Mouse (Mus musculus) megakaryocyte-erythroid progenitor cell, adult 5-6 weeks (primary cell): ENCODE measurements around the gene Gm28043. TPM values are rescaled to one million over a fixed set of nuclear protein-coding genes. Genes with fewer than 3 reads are reported as not detected.

Experiments
- ATAC-seq: replicated peaks from 2 replicates; pipeline ENCODE4 v1.8.0; 2016; ENCODE audit warnings: mild to moderate bottlenecking, inconsistent platforms; ENCODE audit not compliant: severe bottlenecking, poor library complexity, low FRiP score, low TSS enrichment
- total RNA-seq, 2 experiments: library from RNA; stranded (forward) in 1 of 2; stranded (reverse) in 1 of 2; fragments of 200-1000, 215-1000 nt in 1 of 2; fragments of >200 nt in 1 of 2; fragmentation: Nextera tagmentation in 1 of 2; gene quantifications; 2 replicates each; pipeline ENCODE4 v1.2.3; 2014 to 2017

The Gm28043 gene
- total RNA-seq, 2 experiments from 2014 or later, result 4.0 to 5.9 TPM

- ATAC-seq, result no peak
These were observed 940 bp downstream of the Gm28043 start for GRCm38 (mm10) chr17:29615616-29616015.

GRCm38 (mm10) chr17:29619231-29619630 lies 4.6 kb downstream of the Gm28043 start:
- no peak for ATAC-seq

- no peak for ATAC-seq
These were observed 8.8 kb downstream of the Gm28043 start for GRCm38 (mm10) chr17:29623488-29623887.

GRCm38 (mm10) chr17:29627285-29627684 lies 12.6 kb downstream of the Gm28043 start:
- no peak for ATAC-seq

GRCm38 (mm10) chr17:29628946-29629345 lies 14.3 kb downstream of the Gm28043 start:
- 0 out of 2 replicates have a peak, but pooled peaks have one; percentile 29 for ATAC-seq

- ATAC-seq, result 0 out of 2 replicates have a peak, but pooled peaks have one; percentile 30
These were observed 14.9 kb downstream of the Gm28043 start for GRCm38 (mm10) chr17:29629620-29630019.

GRCm38 (mm10) chr17:29632312-29632711 lies 17.6 kb downstream of the Gm28043 start:
- no peak for ATAC-seq

GRCm38 (mm10) chr17:29635492-29635891 lies 20.8 kb downstream of the Gm28043 start:
- ATAC-seq, result no peak

GRCm38 (mm10) chr17:29636118-29636517 lies 21.4 kb downstream of the Gm28043 start:
- peak; percentile 59 for ATAC-seq

- ATAC-seq, result peak; percentile 50; the same call in 1 of the 2 replicates
These were observed 22.7 kb downstream of the Gm28043 start for GRCm38 (mm10) chr17:29637377-29637776.

- peak; percentile 88 for ATAC-seq
These were observed 23.2 kb downstream of the Gm28043 start for GRCm38 (mm10) chr17:29637895-29638294.

GRCm38 (mm10) chr17:29640971-29641370 lies 26.3 kb downstream of the Gm28043 start:
- ATAC-seq, result no peak

GRCm38 (mm10) chr17:29642219-29642618 lies 27.5 kb downstream of the Gm28043 start:
- no peak for ATAC-seq

- peak; percentile 90 for ATAC-seq
These were observed 43.6 kb downstream of the Gm28043 start for GRCm38 (mm10) chr17:29658249-29658648.

GRCm38 (mm10) chr17:29660076-29660761 lies 45.5 kb downstream of the Gm28043 start, which contains the start of gene Cmtr1:
Gene Cmtr1 (plus strand): TSS chr17:29660595.
- ATAC-seq, result peak; percentile 80

- peak; percentile 17; the same call in 1 of the 2 replicates for ATAC-seq
These were observed 46.2 kb downstream of the Gm28043 start for GRCm38 (mm10) chr17:29660762-29661391.

- no peak for ATAC-seq
These were observed 47.5 kb downstream of the Gm28043 start for GRCm38 (mm10) chr17:29662145-29662544.

GRCm38 (mm10) chr17:29668051-29668986 lies 53.6 kb downstream of the Gm28043 start:
- ATAC-seq, result no peak

GRCm38 (mm10) chr17:29669030-29669429 lies 54.4 kb downstream of the Gm28043 start:
- no peak for ATAC-seq

GRCm38 (mm10) chr17:29669936-29670335 lies 55.3 kb downstream of the Gm28043 start:
- peak; percentile 70 for ATAC-seq
